8 mouse cellular contexts compared by ENCODE assay signal in genomic region chr19:4811063-4811908, GRCm38 (mm10). TPM values are rescaled to one million over a fixed set of nuclear protein-coding genes. Genes with fewer than 3 reads are reported as not detected.
DNase-seq lines count a peak whose midpoint lies in the region; ATAC-seq and TF ChIP-seq lines count a peak whose summit lies in the region.

Gene Gm21992 (minus strand): TSS chr19:4811612.
Gene Rbm14 (minus strand): TSS chr19:4811634.

- H3K79me2 ChIP-seq in C2C12 (ENCODE audit: control insufficient read depth, insufficient read depth), result peaks cover 60% of the 10 kb centered on the region
- H3K79me2 ChIP-seq in liver, adult 2 months (ENCODE audit: control insufficient read depth, insufficient read depth, low read length), result peaks cover 31% of the 10 kb centered on the region; the same call in 1 of the 2 replicates
- H3K79me2 ChIP-seq in myocyte (ENCODE audit: control insufficient read depth, insufficient read depth), result peaks cover 49% of the 10 kb centered on the region

- peaks cover 10% of the 10 kb centered on the region for H3K36me3 ChIP-seq in C2C12 (ENCODE audit: control insufficient read depth, insufficient read depth)
- H3K36me3 ChIP-seq in erythroblast, embryonic 14.5 days (ENCODE audit: control insufficient read depth), result peaks cover 23% of the 10 kb centered on the region
- H3K36me3 ChIP-seq in heart, embryonic 11.5 days (ENCODE audit: control insufficient read depth, insufficient read depth, low read length), result no peaks in the 10 kb centered on the region
- no peaks in the 10 kb centered on the region for H3K36me3 ChIP-seq in kidney, embryonic 16.5 days (ENCODE audit: insufficient read depth, low read length)
- no peaks in the 10 kb centered on the region for H3K36me3 ChIP-seq in liver, adult 2 months (ENCODE audit: control insufficient read depth, insufficient read depth, low read length)
- no peaks in the 10 kb centered on the region for H3K36me3 ChIP-seq in myocyte (ENCODE audit: control insufficient read depth, insufficient read depth)
- H3K36me3 ChIP-seq in splenic B cell, adult 2 months (ENCODE audit: control insufficient read depth, insufficient read depth, low read length, poor library complexity, severe bottlenecking), result no peaks in the 10 kb centered on the region

- peak within 1 kb of the TSS; percentile 74 for H3K4me3 ChIP-seq in C2C12 (ENCODE audit: insufficient read depth, poor library complexity, severe bottlenecking)
- peak within 1 kb of the TSS; percentile 90 for H3K4me3 ChIP-seq in erythroblast, embryonic 14.5 days (replicated peaks)
- H3K4me3 ChIP-seq in heart, embryonic 11.5 days (ENCODE audit: low read depth, low read length), result peak within 1 kb of the TSS; percentile 76
- peak within 1 kb of the TSS; percentile 73 for H3K4me3 ChIP-seq in kidney, embryonic 16.5 days (ENCODE audit: low read length)
- H3K4me3 ChIP-seq in liver, adult 2 months (ENCODE audit: insufficient read depth, low read depth, low read length), result peak within 1 kb of the TSS; percentile 77
- H3K4me3 ChIP-seq in myocyte, result peak within 1 kb of the TSS; percentile 90

- H3K4me1 ChIP-seq in erythroblast, embryonic 14.5 days (ENCODE audit: control insufficient read depth), result peaks cover 40% of the 10 kb centered on the region
- H3K4me1 ChIP-seq in heart, embryonic 11.5 days (ENCODE audit: control insufficient read depth, insufficient read depth, low read length), result peaks cover 8% of the 10 kb centered on the region
- peaks cover 22% of the 10 kb centered on the region for H3K4me1 ChIP-seq in kidney, embryonic 16.5 days (ENCODE audit: insufficient read depth, low read length)
- H3K4me1 ChIP-seq in liver, adult 2 months (ENCODE audit: control insufficient read depth, insufficient read depth, low read length), result peaks cover 17% of the 10 kb centered on the region

- TF ChIP-seq CTCF in C2C12 (IDR thresholded peaks at IDR 0.05; ENCODE audit: control insufficient read depth, insufficient read depth, insufficient read length), result no peak
- TF ChIP-seq CTCF in brain, embryonic 14.5 days (IDR thresholded peaks at IDR 0.05; ENCODE audit: borderline replicate concordance, extremely low read depth, insufficient read depth, insufficient read length), result no peak
- TF ChIP-seq CTCF in liver, adult 2 months (IDR thresholded peaks at IDR 0.05; ENCODE audit: low read depth, low read length), result no peak

- peak within 1 kb of the TSS; percentile 95 for H3K9ac ChIP-seq in heart, embryonic 11.5 days (ENCODE audit: low read depth, low read length)
- H3K9ac ChIP-seq in kidney, embryonic 16.5 days (replicated peaks; ENCODE audit: low read length), result peak within 1 kb of the TSS; percentile 97
- H3K9ac ChIP-seq in liver, adult 2 months (ENCODE audit: low read depth, low read length), result peak within 1 kb of the TSS; percentile 82

- H3K27ac ChIP-seq in heart, embryonic 11.5 days (ENCODE audit: low read depth, low read length), result peak within 1 kb of the TSS; percentile 94
- peak within 1 kb of the TSS; percentile 97 for H3K27ac ChIP-seq in kidney, embryonic 16.5 days (ENCODE audit: low read length)
- peak within 1 kb of the TSS; percentile 84 for H3K27ac ChIP-seq in liver, adult 2 months (replicated peaks; ENCODE audit: insufficient read depth, low read depth, low read length)

- H3ac ChIP-seq in C2C12 (ENCODE audit: control insufficient read depth, insufficient read length, low read depth) (peak within 1 kb of the TSS; percentile 84), myocyte (ENCODE audit: control insufficient read depth, insufficient read length) (peak within 1 kb of the TSS; percentile 40)

- peak; percentile 59; the same call in 1 of the 2 replicates for TF ChIP-seq POLR2A in brain, embryonic 14.5 days (IDR thresholded peaks at IDR 0.05; ENCODE audit: borderline replicate concordance, extremely low read depth, insufficient read depth, insufficient read length, poor library complexity, severe bottlenecking)
- peak; percentile 96 for TF ChIP-seq POLR2A in liver, adult 2 months (IDR thresholded peaks at IDR 0.05; ENCODE audit: extremely low read depth, insufficient read depth, low read length)
- peak; percentile 89 for TF ChIP-seq POLR2A in myocyte (IDR thresholded peaks at IDR 0.05; ENCODE audit: insufficient read length, low read depth)

- peak; percentile 97 for ATAC-seq in heart, embryonic 11.5 days (replicated peaks; ENCODE audit: insufficient number of reproducible peaks, low FRiP score, low TSS enrichment)
- peak; percentile 99 for ATAC-seq in kidney, embryonic 16.5 days (ENCODE audit: low FRiP score, low TSS enrichment)

- H3K79me3 ChIP-seq in C2C12 (ENCODE audit: low read depth), result peaks cover 50% of the 10 kb centered on the region

- H3K9me3 ChIP-seq in erythroblast, embryonic 14.5 days (ENCODE audit: control insufficient read depth, low read length), result no peaks in the 10 kb centered on the region; the same call in 1 of the 2 replicates
- H3K9me3 ChIP-seq in heart, embryonic 11.5 days (replicated peaks; ENCODE audit: control insufficient read depth, low read length), result no peaks in the 10 kb centered on the region
- H3K9me3 ChIP-seq in kidney, embryonic 16.5 days (ENCODE audit: low read length), result no peaks in the 10 kb centered on the region; the same call in 1 of the 2 replicates

- peak within 1 kb of the TSS; percentile 86 for H3K4me2 ChIP-seq in heart, embryonic 11.5 days
- H3K4me2 ChIP-seq in kidney, embryonic 16.5 days (replicated peaks; ENCODE audit: low read depth, low read length), result peak within 1 kb of the TSS; percentile 94
- H3K4me2 ChIP-seq in myocyte (ENCODE audit: low read depth), result peak within 1 kb of the TSS; percentile 92

- no peaks in the 10 kb centered on the region for H3K27me3 ChIP-seq in C2C12 (ENCODE audit: control insufficient read depth, insufficient read depth, insufficient read length)
- H3K27me3 ChIP-seq in erythroblast, embryonic 14.5 days (ENCODE audit: control insufficient read depth), result peaks cover 5% of the 10 kb centered on the region
- H3K27me3 ChIP-seq in heart, embryonic 11.5 days (ENCODE audit: control insufficient read depth, insufficient read depth, low read length), result no peaks in the 10 kb centered on the region
- no peaks in the 10 kb centered on the region for H3K27me3 ChIP-seq in kidney, embryonic 16.5 days (ENCODE audit: insufficient read depth, low read length)
- H3K27me3 ChIP-seq in liver, adult 2 months (ENCODE audit: control insufficient read depth, insufficient read depth, low read length), result no peaks in the 10 kb centered on the region
- H3K27me3 ChIP-seq in myocyte (ENCODE audit: control insufficient read depth, insufficient read depth, insufficient read length), result no peaks in the 10 kb centered on the region
- H3K27me3 ChIP-seq in splenic B cell, adult 2 months (ENCODE audit: control insufficient read depth, insufficient read depth, low read length, poor library complexity, severe bottlenecking), result no peaks in the 10 kb centered on the region

- DNase-seq in brain, embryonic 14.5 days (ENCODE audit: low read depth), result peak; percentile 100
- DNase-seq in liver, adult 2 months (ENCODE audit: extremely low read depth, low read depth, low spot score), result peak; percentile 95
- DNase-seq in splenic B cell, adult 2 months (ENCODE audit: low read depth, low spot score), result peak; percentile 98

- under 1% methylated on average over 83 of the region's 83 CpGs for WGBS in heart, embryonic 11.5 days (ENCODE audit: insufficient replicate concordance)
- under 1% methylated on average over 80 of the region's 83 CpGs for WGBS in kidney, embryonic 16.5 days
- under 1% methylated on average over 83 of the region's 83 CpGs for WGBS in liver, adult 2 months

TF ChIP-seq in C2C12, 6 proteins besides CTCF, POLR2A, EP300 and RAD21:
- TF ChIP-seq USF1 (IDR thresholded peaks at IDR 0.05; ENCODE audit: low read depth) (no peak), MAX (IDR thresholded peaks at IDR 0.05) (peak; percentile 40)

TF ChIP-seq in myocyte, 11 proteins besides CTCF, POLR2A, EP300 and RAD21:
- no peak for TF ChIP-seq E2F4 (IDR thresholded peaks at IDR 0.05; ENCODE audit: insufficient read depth)
- no peak for TF ChIP-seq TCF12 (IDR thresholded peaks at IDR 0.05; ENCODE audit: insufficient read depth, poor library complexity, severe bottlenecking)
- no peak for TF ChIP-seq MAX (IDR thresholded peaks at IDR 0.05; ENCODE audit: low read depth)
- no peak for TF ChIP-seq CEBPB (IDR thresholded peaks at IDR 0.05; ENCODE audit: insufficient read depth, poor library complexity, severe bottlenecking)
- no peak for TF ChIP-seq MYOG (IDR thresholded peaks at IDR 0.05; ENCODE audit: control insufficient read depth in 1 of 3, insufficient read depth in 1 of 3, insufficient read length in 2 of 3, low read depth in 2 of 3)
- TF ChIP-seq USF1 (IDR thresholded peaks at IDR 0.05; ENCODE audit: low read depth), result no peak
- peak; percentile 88 for TF ChIP-seq POLR2AphosphoS2 (IDR thresholded peaks at IDR 0.05; ENCODE audit: insufficient read length, low read depth)
- TF ChIP-seq SRF (IDR thresholded peaks at IDR 0.05; ENCODE audit: control insufficient read depth, insufficient read length, low read depth), result no peak
- no peak for TF ChIP-seq MYOD1 (IDR thresholded peaks at IDR 0.05; ENCODE audit: control insufficient read depth in 1 of 3, insufficient read length in 2 of 3, low read depth in 2 of 3)
TF ChIP-seq in myocyte: peak in this region for 1.

RNA-seq across cellular contexts. Expression of gene Gm21992, which starts in this region (rescaled TPM):
- polyA plus RNA-seq in C2C12 (2012; fragmentation: generic; extraction: Trizol) (14.3 TPM), myocyte (2012; fragmentation: generic; extraction: Trizol) (8.1 TPM)
- polyA plus RNA-seq in brain, embryonic 14.5 days (2012; rRNA removed), result 28.7 and 57.0 TPM in 2 replicates
- 0.19 and 0.62 TPM in 2 replicates for polyA plus RNA-seq in erythroblast, embryonic 14.5 days (2012)
- 19.8 and 24.0 TPM in 2 replicates for polyA plus RNA-seq in heart, embryonic 11.5 days (2014; fragmentation: Nextera tagmentation; extraction: Ambion mirVana)
- polyA plus RNA-seq in kidney, embryonic 16.5 days (2015; fragmentation: Nextera tagmentation; extraction: Ambion mirVana), result 30.4 and 41.6 TPM in 2 replicates
- total RNA-seq in liver, adult 2 months (2014; rRNA removed), result 4.8 and 9.9 TPM in 2 replicates
- polyA plus RNA-seq in liver, adult 2 months (2012; rRNA removed), result 22.3 and 23.6 TPM in 2 replicates

RNA-seq across cellular contexts. Expression of gene Rbm14, which starts in this region (rescaled TPM):
- polyA plus RNA-seq in C2C12 (2012; fragmentation: generic; extraction: Trizol), result 95.2 TPM
- polyA plus RNA-seq in brain, embryonic 14.5 days (2012; rRNA removed), result 70.7 and 85.4 TPM in 2 replicates
- polyA plus RNA-seq in erythroblast, embryonic 14.5 days (2012), result 3.8 and 5.1 TPM in 2 replicates
- 58.0 and 67.5 TPM in 2 replicates for polyA plus RNA-seq in heart, embryonic 11.5 days (2014; fragmentation: Nextera tagmentation; extraction: Ambion mirVana)
- 104 and 108 TPM in 2 replicates for polyA plus RNA-seq in kidney, embryonic 16.5 days (2015; fragmentation: Nextera tagmentation; extraction: Ambion mirVana)
- total RNA-seq in liver, adult 2 months (2014; rRNA removed), result 9.0 and 12.6 TPM in 2 replicates
- polyA plus RNA-seq in liver, adult 2 months (2012; rRNA removed), result 18.4 and 26.1 TPM in 2 replicates
- 46.8 TPM for polyA plus RNA-seq in myocyte (2012; fragmentation: generic; extraction: Trizol)

Comparison
In these comparisons a context has a peak if more than half of its experiments do, and no peak if none do; other contexts are left out.
1. Peak in every context shown above with its lines: DNase-seq, ATAC-seq, H3K4me3 ChIP-seq and H3K27ac ChIP-seq.